Mouse (Mus musculus): Measurements from ENCODE around the gene Ppil1. TPM values are rescaled to one million over a fixed set of nuclear protein-coding genes. Genes with fewer than 3 reads are reported as not detected.
"Not testable (repeated sequence)": the region's sequence is repeated elsewhere in the genome, so short reads cannot be mapped to it uniquely, and the experiment has no call there.

The Ppil1 gene
- total RNA-seq, 2 experiments from 2014 or later, result 27.0 to 27.2 TPM

GRCm38 (mm10) chr17:29257001-29257511 lies 6.9 kb downstream of the Ppil1 start:
- intact Hi-C loops (cut with DNase I), result no loop called here
- peak; percentile 41 to 52 for DNase-seq

GRCm38 (mm10) chr17:29256507-29256906 lies 7.5 kb downstream of the Ppil1 start:
- no peak for DNase-seq
- intact Hi-C loops (cut with DNase I), result no loop called here

- DNase-seq; intact Hi-C loops (cut with DNase I): not testable (repeated sequence)
These were observed 9.2 kb downstream of the Ppil1 start for GRCm38 (mm10) chr17:29254784-29255183.

GRCm38 (mm10) chr17:29253684-29254083 lies 10.3 kb downstream of the Ppil1 start:
- DNase-seq, result no peak

GRCm38 (mm10) chr17:29253236-29253635 lies 10.8 kb downstream of the Ppil1 start:
- intact Hi-C loops (cut with DNase I), result no loop called here
- no peak for DNase-seq

More at GRCm38 (mm10) chr17:29253684-29254083, 10.3 kb downstream of the Ppil1 start:
- intact Hi-C loops (cut with DNase I), result no loop called here

GRCm38 (mm10) chr17:29251608-29252390 lies 12.2 kb downstream of the Ppil1 start:
- intact Hi-C loops (cut with DNase I), result no loop called here
- DNase-seq, result peak; percentile 67 to 73

- DNase-seq; intact Hi-C loops (cut with DNase I): not testable (repeated sequence)
These were observed 13.0 kb downstream of the Ppil1 start for GRCm38 (mm10) chr17:29251006-29251405.

GRCm38 (mm10) chr17:29249512-29249911 lies 14.5 kb downstream of the Ppil1 start:
- intact Hi-C loops (cut with DNase I), result no loop called here
- DNase-seq, result peak in 1 of 2 experiments; percentile 47

- DNase-seq, result peak; percentile 44 to 55
- intact Hi-C loops (cut with DNase I), result loop anchor here (2.0 kb wide), 1 partner anchor 203 kb away; no protein-coding TSS in a partner anchor
These were observed 16.1 kb downstream of the Ppil1 start for GRCm38 (mm10) chr17:29247881-29248280.

- intact Hi-C loops (cut with DNase I), result loop anchor here (1.0 to 2.0 kb wide), 2 partner anchors 69 to 202 kb away; no protein-coding TSS in a partner anchor
- DNase-seq, result peak in 1 of 2 experiments; percentile 50
These were observed 17.4 kb downstream of the Ppil1 start for GRCm38 (mm10) chr17:29246602-29247001.

GRCm38 (mm10) chr17:29245725-29246124 lies 18.3 kb downstream of the Ppil1 start:
- intact Hi-C loops (cut with DNase I), result loop anchor here (1.0 to 2.0 kb wide), 2 partner anchors 68 to 201 kb away; no protein-coding TSS in a partner anchor
- DNase-seq, result no peak

- no peak for DNase-seq
- intact Hi-C loops (cut with DNase I), result no loop called here
These were observed 19.1 kb downstream of the Ppil1 start for GRCm38 (mm10) chr17:29244912-29245311.

GRCm38 (mm10) chr17:29238421-29238945 lies 25.5 kb downstream of the Ppil1 start:
- DNase-seq, result no peak

GRCm38 (mm10) chr17:29237772-29238420 lies 26.1 kb downstream of the Ppil1 start, which contains the start of gene Cpne5:
Cpne5 (minus strand) TSS chr17:29238167.
- intact Hi-C loops (cut with DNase I), result no loop called here
- no peak for DNase-seq

More at GRCm38 (mm10) chr17:29238421-29238945, 25.5 kb downstream of the Ppil1 start:
- intact Hi-C loops (cut with DNase I), result no loop called here

GRCm38 (mm10) chr17:29237267-29237771 lies 26.7 kb downstream of the Ppil1 start:
- no peak for DNase-seq
- intact Hi-C loops (cut with DNase I), result no loop called here

GRCm38 (mm10) chr17:29236111-29236510 lies 27.9 kb downstream of the Ppil1 start:
- intact Hi-C loops (cut with DNase I), result no loop called here
- no peak for DNase-seq

GRCm38 (mm10) chr17:29231109-29231508 lies 32.9 kb downstream of the Ppil1 start:
- intact Hi-C loops (cut with DNase I), result no loop called here
- no peak for DNase-seq

- intact Hi-C loops (cut with DNase I), result no loop called here
- no peak for DNase-seq
These were observed 43.4 kb downstream of the Ppil1 start for GRCm38 (mm10) chr17:29220631-29221030.

GRCm38 (mm10) chr17:29218017-29218416 lies 46.0 kb downstream of the Ppil1 start:
- DNase-seq, result no peak

GRCm38 (mm10) chr17:29216078-29216477 lies 47.9 kb downstream of the Ppil1 start:
- no peak for DNase-seq
- intact Hi-C loops (cut with DNase I), result no loop called here

More at GRCm38 (mm10) chr17:29218017-29218416, 46.0 kb downstream of the Ppil1 start:
- intact Hi-C loops (cut with DNase I), result no loop called here

- intact Hi-C loops (cut with DNase I), result no loop called here
- DNase-seq, result no peak
These were observed 49.3 kb downstream of the Ppil1 start for GRCm38 (mm10) chr17:29214655-29215054.
